Mouse (Mus musculus) heart, postnatal 25 days (tissue): Measurements from ENCODE around the gene 2310030G06Rik. TPM values are rescaled to one million over a fixed set of nuclear protein-coding genes. Genes with fewer than 3 reads are reported as not detected.
A peak's percentile ranks its signal among the peaks of the same experiment; 100 is the strongest.

Experiments
- DNase-seq: peaks from one replicate; pipeline ENCODE4 v3.0.0; 2022; ENCODE audit warnings: low spot score
- intact Hi-C: fragments of 180-260 bp; cut with DNase I; formaldehyde crosslinking; loops from one replicate; pipeline ENCODE4 v1.15.1; 2025
- total RNA-seq, 2 experiments: library from RNA; stranded (reverse); gene quantifications; 2 replicates each; pipeline ENCODE4 v1.2.3; 2021

The 2310030G06Rik gene
- total RNA-seq, 2 experiments from 2014 or later: 1.9 to 2.4 TPM

GRCm38 (mm10) chr9:50745806-50746205, 530 bp downstream of the 2310030G06Rik start:
- no peak for DNase-seq
- intact Hi-C loops: no loop called here

GRCm38 (mm10) chr9:50742744-50743143, 3.6 kb downstream of the 2310030G06Rik start:
- intact Hi-C loops: no loop called here
- no peak for DNase-seq

GRCm38 (mm10) chr9:50742261-50742660, 4.1 kb downstream of the 2310030G06Rik start:
- intact Hi-C loops: no loop called here
- no peak for DNase-seq

- intact Hi-C loops: no loop called here
Observed at GRCm38 (mm10) chr9:50740867-50741784, 5.2 kb downstream of the 2310030G06Rik start.

GRCm38 (mm10) chr9:50738914-50739870, 7.1 kb downstream of the 2310030G06Rik start, which contains the start of gene Dixdc1:
TSS of gene Dixdc1 (minus strand) at chr9:50739517.
- intact Hi-C loops: no loop called here
- DNase-seq: peak; percentile 88

More at GRCm38 (mm10) chr9:50740867-50741784, 5.2 kb downstream of the 2310030G06Rik start:
- DNase-seq: no peak

- intact Hi-C loops: no loop called here
Observed at GRCm38 (mm10) chr9:50734989-50735388, 11.3 kb downstream of the 2310030G06Rik start.

GRCm38 (mm10) chr9:50732560-50732959, 13.8 kb downstream of the 2310030G06Rik start:
- no peak for DNase-seq
- intact Hi-C loops: no loop called here

More at GRCm38 (mm10) chr9:50734989-50735388, 11.3 kb downstream of the 2310030G06Rik start:
- DNase-seq: no peak

- no peak for DNase-seq
- intact Hi-C loops: loop anchor here (5.0 kb wide), 1 partner anchor 38 kb away; the partner anchor contains the start of gene Fdxacb1
Observed at GRCm38 (mm10) chr9:50729600-50729999, 16.7 kb downstream of the 2310030G06Rik start.

GRCm38 (mm10) chr9:50727925-50728651, 18.2 kb downstream of the 2310030G06Rik start:
- intact Hi-C loops: loop anchor here (5.0 kb wide), 1 partner anchor 39 kb away; the partner anchor contains the start of gene Fdxacb1
- DNase-seq: peak; percentile 28

GRCm38 (mm10) chr9:50727171-50727924, 19.0 kb downstream of the 2310030G06Rik start:
- no peak for DNase-seq
- intact Hi-C loops: loop anchor here (5.0 kb wide), 1 partner anchor 40 kb away; the partner anchor contains the start of gene Fdxacb1

GRCm38 (mm10) chr9:50725921-50726590, 20.3 kb downstream of the 2310030G06Rik start:
- intact Hi-C loops: loop anchor here (5.0 kb wide), 1 partner anchor 41 kb away; the partner anchor contains the start of gene Fdxacb1
- DNase-seq: no peak

- intact Hi-C loops: loop anchor here (5.0 kb wide), 1 partner anchor 43 kb away; the partner anchor contains the start of gene Fdxacb1
- no peak for DNase-seq
Observed at GRCm38 (mm10) chr9:50724661-50725330, 21.5 kb downstream of the 2310030G06Rik start.

- no peak for DNase-seq
- intact Hi-C loops: no loop called here
Observed at GRCm38 (mm10) chr9:50724147-50724546, 22.2 kb downstream of the 2310030G06Rik start.

- intact Hi-C loops: no loop called here
- peak; percentile 35 for DNase-seq
Observed at GRCm38 (mm10) chr9:50723406-50723805, 22.9 kb downstream of the 2310030G06Rik start.

GRCm38 (mm10) chr9:50722451-50722911, 23.9 kb downstream of the 2310030G06Rik start:
- intact Hi-C loops: no loop called here
- DNase-seq: no peak

GRCm38 (mm10) chr9:50721061-50721460, 25.3 kb downstream of the 2310030G06Rik start:
- intact Hi-C loops: no loop called here
- DNase-seq: no peak

GRCm38 (mm10) chr9:50718878-50719277, 27.5 kb downstream of the 2310030G06Rik start:
- intact Hi-C loops: no loop called here
- no peak for DNase-seq
